Mouse (Mus musculus) embryonic facial prominence, embryonic 10.5 days (tissue): Measurements from ENCODE around the gene Dhrs1. TPM values are rescaled to one million over a fixed set of nuclear protein-coding genes. Genes with fewer than 3 reads are reported as not detected.

Source experiments
- DNase-seq: peaks from one replicate; pipeline ENCODE4 v3.0.0-alpha.2; 2017; ENCODE audit warnings: low spot score
- H3K27ac ChIP-seq: fragments of 300-500 bp; sonication (generic); replicated peaks from 2 replicates; pipeline ENCODE4 v1.5.1; 2016; ENCODE audit warnings: mild to moderate bottlenecking
- H3K27me3 ChIP-seq: fragments of 300-500 bp; sonication (generic); replicated peaks from 2 replicates; pipeline ENCODE4 v1.6.1; 2016; ENCODE audit warnings: low read depth, mild to moderate bottlenecking; ENCODE audit not compliant: poor library complexity, severe bottlenecking
- H3K36me3 ChIP-seq: fragments of 300-500 bp; sonication (generic); replicated peaks from 2 replicates; pipeline ENCODE4 v1.6.1; 2016; ENCODE audit warnings: mild to moderate bottlenecking, moderate library complexity
- H3K4me1 ChIP-seq: fragments of 300-500 bp; sonication (generic); 2 replicates; pipeline ENCODE4 v1.6.1; 2016
- H3K4me3 ChIP-seq: fragments of 300-500 bp; sonication (generic); 2 replicates; pipeline ENCODE4 v1.5.1; 2016; ENCODE audit warnings: mild to moderate bottlenecking, moderate library complexity
- H3K9me3 ChIP-seq: fragments of 300-500 bp; sonication (generic); 2 replicates; pipeline ENCODE4 v1.6.1; 2016; ENCODE audit warnings: mild to moderate bottlenecking
- WGBS: fragments of 180-500 bp; shearing (Covaris S2); methylation state at CpG from one replicate; pipeline ENCODE4 v1.1.7; 2016; 5-methylcytosine and 5-hydroxymethylcytosine counted together
- polyA plus RNA-seq: library from polyadenylated mRNA; unstranded; fragments of >200 nt; fragmentation: Nextera tagmentation; extraction: Ambion mirVana; gene quantifications from 2 replicates; pipeline ENCODE4 v1.2.1, GENCODE M21; 2016

Gene Dhrs1
- polyA plus RNA-seq, 1 experiment from 2014 or later: 69.6 TPM

DNA sequence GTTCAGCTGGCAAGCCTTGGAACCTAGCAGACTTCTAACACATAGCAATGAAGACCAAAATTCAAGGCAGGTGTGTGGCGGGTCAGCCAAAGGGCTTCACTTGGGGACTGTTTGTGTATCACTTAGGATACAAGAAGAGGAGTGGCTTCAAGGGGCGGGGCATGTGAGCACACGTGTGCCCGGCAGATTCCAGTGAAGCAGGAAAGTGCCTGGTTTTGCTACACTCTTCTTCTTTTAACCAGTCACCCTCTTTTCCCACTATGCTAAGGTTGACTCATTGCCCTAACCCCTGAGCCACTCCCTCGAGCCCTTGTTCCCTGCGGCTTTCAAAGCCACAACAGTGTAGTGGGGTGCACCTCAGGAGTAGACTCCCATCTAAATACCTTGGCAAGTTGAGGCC lies 30.6 kb downstream of the Dhrs1 start:
- H3K36me3 ChIP-seq: peaks cover 37% of the 10 kb centered on the region
- H3K9me3 ChIP-seq: no peaks in the 10 kb centered on the region
- peaks cover 30% of the 10 kb centered on the region for H3K27me3 ChIP-seq
- DNase-seq: no peak
- 35% methylated on average over 6 of the region's 6 CpGs for WGBS
- peaks cover 32% of the 10 kb centered on the region for H3K4me1 ChIP-seq
- H3K27ac ChIP-seq: no peak overlapping the region
- H3K4me3 ChIP-seq: no peak overlapping the region

DNA sequence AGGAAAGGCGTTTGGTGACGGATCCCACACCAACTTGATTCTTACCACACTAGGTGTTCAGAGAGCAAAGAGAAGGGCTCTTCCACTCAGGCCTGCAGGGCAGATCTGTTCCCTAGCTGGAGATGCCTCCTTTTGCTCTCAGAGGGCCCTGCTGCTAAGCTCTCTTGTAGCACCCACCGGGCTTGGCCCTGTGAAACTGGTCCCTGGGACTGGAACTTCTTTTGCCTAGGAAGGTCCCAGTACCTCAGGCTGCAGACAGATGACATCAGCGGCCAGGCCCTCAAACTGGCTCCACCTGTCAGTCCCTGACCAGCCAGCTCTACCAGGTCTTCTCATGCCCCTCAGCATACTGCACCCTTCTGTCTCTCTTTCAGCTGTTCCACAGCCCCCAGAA lies 31.8 kb downstream of the Dhrs1 start, which contains the start of gene Tgm1:
TSS of gene Tgm1 (minus strand) at position 198 of the 394 bp plus-strand sequence.
- peaks cover 26% of the 10 kb centered on the region for H3K36me3 ChIP-seq
- H3K4me1 ChIP-seq: peaks cover 32% of the 10 kb centered on the region
- H3K27ac ChIP-seq: no peak within 1 kb of the TSS
- WGBS: 21% methylated on average over 4 of the region's 4 CpGs
- no peaks in the 10 kb centered on the region for H3K9me3 ChIP-seq
- DNase-seq: no peak
- H3K4me3 ChIP-seq: peak within 1 kb of the TSS; percentile 39
- peaks cover 30% of the 10 kb centered on the region for H3K27me3 ChIP-seq

DNA sequence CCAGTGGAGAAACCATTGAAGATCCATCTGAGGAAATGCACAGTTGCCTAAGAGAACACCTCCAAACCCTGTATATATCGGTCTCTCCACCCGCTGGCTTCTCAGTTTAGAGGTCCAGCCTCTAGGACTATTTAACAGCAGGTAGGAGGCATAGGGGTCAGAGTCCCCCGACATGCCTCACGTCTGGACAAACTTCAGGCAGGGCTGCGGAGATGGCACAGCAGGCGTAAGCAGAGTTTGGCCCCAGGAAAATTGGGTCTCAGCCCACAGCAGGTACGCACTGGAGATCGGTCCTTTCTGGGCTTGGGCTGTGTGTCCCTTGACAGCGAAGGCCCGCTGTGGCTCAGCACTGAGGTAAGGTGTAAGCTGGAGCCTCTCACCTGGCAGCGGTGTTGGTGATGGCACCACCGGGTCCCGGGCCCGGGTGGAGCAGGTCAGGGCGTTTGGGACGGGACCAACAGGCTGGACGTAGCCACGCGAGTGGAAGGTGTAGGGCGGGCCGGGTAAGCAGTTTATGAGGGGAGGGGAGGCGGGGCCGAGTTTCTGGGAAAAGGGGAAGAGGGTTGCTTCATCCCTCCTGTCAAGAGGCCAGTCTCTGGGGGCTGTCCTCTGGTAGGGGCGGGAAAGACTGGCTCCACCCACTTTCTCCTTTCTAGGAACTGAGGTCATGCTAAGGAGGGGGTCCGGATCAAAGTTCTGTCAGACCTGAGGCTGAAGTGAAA lies 32.3 kb downstream of the Dhrs1 start:
- Histone ChIP-seq H3K27ac (no peak overlapping the region), H3K27me3 (peaks cover 30% of the 10 kb centered on the region), H3K4me3 (peak overlapping the region; percentile 39), H3K4me1 (peaks cover 32% of the 10 kb centered on the region), H3K36me3 (peaks cover 20% of the 10 kb centered on the region), H3K9me3 (no peaks in the 10 kb centered on the region)
- WGBS: 12% methylated on average over 25 of the region's 25 CpGs
- peak; percentile 30 for DNase-seq

DNA sequence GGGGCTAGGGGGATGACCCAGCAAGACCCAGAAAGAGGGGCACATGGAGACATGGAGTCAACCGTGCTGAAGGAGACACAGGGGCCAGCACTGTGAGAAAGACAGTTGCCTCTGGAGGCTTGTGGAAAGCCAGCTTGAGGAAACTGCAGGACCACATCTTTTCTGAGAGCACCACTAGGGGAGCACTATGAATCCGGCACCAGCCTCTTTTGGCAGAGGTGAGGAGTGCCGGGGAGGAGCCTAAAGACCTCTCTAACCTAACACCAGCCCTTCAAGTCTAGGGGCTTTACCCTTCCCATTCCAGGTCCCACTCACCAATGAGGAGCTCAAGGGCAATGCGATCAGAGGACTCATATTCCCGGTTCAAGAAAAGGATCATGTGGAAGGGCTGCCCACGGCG lies 33.7 kb downstream of the Dhrs1 start:
- Histone ChIP-seq H3K9me3 (no peaks in the 10 kb centered on the region), H3K36me3 (peaks cover 7% of the 10 kb centered on the region), H3K4me1 (peaks cover 24% of the 10 kb centered on the region), H3K27me3 (peaks cover 30% of the 10 kb centered on the region), H3K4me3 (no peak overlapping the region), H3K27ac (no peak overlapping the region)
- DNase-seq: no peak
- WGBS: 76% methylated on average over 7 of the region's 7 CpGs

DNA sequence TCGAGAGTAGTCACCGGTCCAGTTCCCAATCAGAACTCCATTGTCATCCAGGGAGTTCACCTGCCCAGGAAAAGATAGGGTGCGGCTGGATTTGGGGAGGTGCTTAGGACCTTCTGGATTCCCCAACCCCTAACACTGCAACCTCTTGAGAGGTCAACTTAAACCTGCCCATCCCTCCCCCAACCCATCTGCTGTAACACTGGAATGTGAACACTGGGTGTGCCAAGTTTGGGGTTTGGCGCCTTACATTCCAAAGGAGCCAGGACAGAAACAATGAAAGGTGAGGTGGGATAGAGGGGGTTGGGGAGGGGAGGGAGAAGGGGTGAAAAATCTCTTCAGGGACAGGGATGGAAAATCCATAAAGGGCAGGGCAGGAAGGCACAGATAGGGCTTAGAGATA lies 36.0 kb downstream of the Dhrs1 start:
- Histone ChIP-seq H3K27me3 (peaks cover 30% of the 10 kb centered on the region), H3K36me3 (no peaks in the 10 kb centered on the region), H3K27ac (no peak overlapping the region), H3K9me3 (no peaks in the 10 kb centered on the region), H3K4me1 (peaks cover 18% of the 10 kb centered on the region), H3K4me3 (no peak overlapping the region)
- DNase-seq: no peak
- whole genome bisulfite sequencing: 91% methylated on average over 4 of the region's 4 CpGs

DNA sequence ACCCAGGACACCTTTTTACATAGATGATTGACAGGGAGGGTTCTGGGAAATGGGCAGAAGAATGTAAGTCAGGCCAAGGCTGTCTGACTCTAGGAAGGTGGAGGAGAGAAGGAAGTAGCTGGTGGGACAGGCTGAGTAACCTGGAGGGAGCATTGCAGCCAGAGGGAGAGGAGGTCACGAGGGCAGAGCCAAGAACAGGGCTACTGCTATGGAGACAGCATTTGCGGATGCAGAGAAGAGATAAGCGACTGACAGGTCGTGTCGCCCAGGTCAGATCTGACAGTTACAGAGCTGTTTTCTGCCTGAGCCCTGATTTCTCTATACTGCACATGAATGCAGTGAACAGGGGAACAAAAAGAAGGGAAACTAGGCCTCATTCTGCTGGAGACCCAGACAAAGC lies 38.1 kb downstream of the Dhrs1 start:
- WGBS: 75% methylated on average over 5 of the region's 5 CpGs
- Histone ChIP-seq H3K27me3 (peaks cover 11% of the 10 kb centered on the region), H3K4me1 (peaks cover 5% of the 10 kb centered on the region; the same call in 1 of the 2 replicates)

DNA sequence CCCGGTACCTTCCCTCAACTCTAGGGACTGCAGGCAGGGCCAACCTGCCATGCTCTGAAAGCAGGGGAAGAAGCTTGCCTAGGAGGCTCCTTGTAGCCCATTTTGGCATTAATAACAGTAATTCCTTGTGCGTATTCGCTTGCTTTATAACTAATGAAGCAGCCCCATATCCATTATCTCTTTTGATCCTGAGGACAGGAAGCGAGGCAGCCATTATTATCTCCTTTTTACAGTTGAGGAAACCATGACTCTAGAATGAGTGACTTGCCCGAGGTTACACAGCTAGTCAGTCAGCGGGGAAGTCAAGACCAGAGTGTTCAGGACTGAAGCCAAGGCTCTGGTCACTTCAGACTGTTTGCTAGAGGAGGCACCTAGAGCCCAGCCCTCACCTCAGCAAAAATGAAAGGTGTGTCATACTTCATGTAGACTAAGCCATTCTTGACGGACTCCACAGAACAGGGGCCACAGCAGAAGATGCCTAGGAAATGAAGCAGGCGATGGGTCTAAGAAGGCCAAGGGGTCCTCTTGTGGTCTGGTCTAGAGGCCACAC lies 39.4 kb downstream of the Dhrs1 start:
- no peak for DNase-seq
- no peak overlapping the region for H3K27ac ChIP-seq
- no peaks in the 10 kb centered on the region for H3K36me3 ChIP-seq
- WGBS: 91% methylated on average over 8 of the region's 8 CpGs
- H3K4me1 ChIP-seq: peaks cover 5% of the 10 kb centered on the region; the same call in 1 of the 2 replicates
- no peaks in the 10 kb centered on the region for H3K27me3 ChIP-seq
- H3K9me3 ChIP-seq: no peaks in the 10 kb centered on the region
- no peak overlapping the region for H3K4me3 ChIP-seq

More for the DNA sequence above, 38.1 kb downstream of the Dhrs1 start:
- Histone ChIP-seq H3K27ac (no peak overlapping the region), H3K36me3 (no peaks in the 10 kb centered on the region), H3K9me3 (no peaks in the 10 kb centered on the region), H3K4me3 (no peak overlapping the region)
- no peak for DNase-seq

DNA sequence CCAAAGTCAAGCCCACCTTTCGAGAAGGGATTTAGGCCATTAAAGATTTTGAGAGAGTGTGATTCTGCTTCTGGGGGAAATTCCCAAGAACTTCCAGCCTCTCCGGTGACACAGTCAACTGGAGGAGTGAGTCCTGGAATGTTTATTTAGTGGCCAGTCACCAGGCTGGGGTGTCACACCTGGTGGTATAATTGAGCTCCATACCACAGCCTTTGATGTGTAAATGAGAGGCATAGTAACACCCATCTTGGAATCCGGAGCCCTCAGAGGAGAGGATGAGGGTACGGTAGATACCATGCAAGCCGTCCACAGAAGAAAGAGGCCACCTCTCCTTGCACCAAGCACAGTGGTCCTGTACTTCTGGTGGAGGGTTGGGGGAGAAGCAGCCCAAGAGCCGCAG lies 42.7 kb downstream of the Dhrs1 start:
- Histone ChIP-seq H3K9me3 (no peaks in the 10 kb centered on the region), H3K36me3 (no peaks in the 10 kb centered on the region), H3K27me3 (no peaks in the 10 kb centered on the region), H3K4me1 (peaks cover 3% of the 10 kb centered on the region; the same call in 1 of the 2 replicates), H3K4me3 (no peak overlapping the region), H3K27ac (no peak overlapping the region)
- 70% methylated on average over 6 of the region's 6 CpGs for WGBS
- DNase-seq: no peak

DNA sequence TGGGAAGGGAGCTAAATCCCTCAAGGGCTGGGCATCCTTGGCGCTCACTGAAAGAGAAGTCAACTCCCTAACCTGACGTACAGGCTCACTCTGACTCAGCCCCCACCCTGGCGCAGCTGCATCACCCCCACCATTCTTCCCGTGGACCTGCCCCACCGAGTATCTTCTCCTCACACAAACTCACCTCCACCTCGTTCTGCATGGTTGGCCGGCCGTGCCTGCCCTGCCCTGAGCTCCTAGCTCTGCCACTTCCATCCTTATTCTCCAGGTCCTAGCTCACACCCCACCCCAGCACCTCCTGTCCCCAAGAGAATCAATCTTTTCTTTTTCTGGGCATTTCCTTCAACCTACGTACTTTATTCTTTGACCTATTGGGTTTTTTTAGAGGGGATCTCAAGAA lies 44.4 kb downstream of the Dhrs1 start:
- no peak overlapping the region for H3K27ac ChIP-seq
- no peak for DNase-seq
- H3K27me3 ChIP-seq: no peaks in the 10 kb centered on the region
- H3K9me3 ChIP-seq: no peaks in the 10 kb centered on the region
- 65% methylated on average over 9 of the region's 9 CpGs for WGBS
- H3K4me1 ChIP-seq: peaks cover 3% of the 10 kb centered on the region; the same call in 1 of the 2 replicates
- no peak overlapping the region for H3K4me3 ChIP-seq
- no peaks in the 10 kb centered on the region for H3K36me3 ChIP-seq

DNA sequence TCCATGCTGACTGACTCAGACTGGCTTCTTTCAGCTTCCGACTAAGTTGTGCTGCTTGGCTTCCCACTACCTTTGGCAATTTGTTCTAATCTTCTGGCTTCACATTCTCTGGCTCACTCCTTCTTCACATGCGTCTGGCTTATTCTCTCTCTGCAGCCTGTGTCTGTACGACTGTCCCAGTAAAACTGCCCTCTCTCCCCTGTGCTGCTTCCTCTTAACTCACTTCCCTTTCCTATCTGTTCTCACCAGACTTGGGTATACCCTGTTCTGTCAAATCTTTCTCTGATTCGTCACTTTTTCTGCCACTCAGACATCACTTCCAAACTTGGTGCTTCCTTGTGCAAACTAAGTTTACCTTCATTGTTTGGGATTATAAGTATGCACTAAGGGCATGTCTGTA lies 48.3 kb downstream of the Dhrs1 start:
- WGBS: 83% methylated on average over 4 of the region's 4 CpGs

DNA sequence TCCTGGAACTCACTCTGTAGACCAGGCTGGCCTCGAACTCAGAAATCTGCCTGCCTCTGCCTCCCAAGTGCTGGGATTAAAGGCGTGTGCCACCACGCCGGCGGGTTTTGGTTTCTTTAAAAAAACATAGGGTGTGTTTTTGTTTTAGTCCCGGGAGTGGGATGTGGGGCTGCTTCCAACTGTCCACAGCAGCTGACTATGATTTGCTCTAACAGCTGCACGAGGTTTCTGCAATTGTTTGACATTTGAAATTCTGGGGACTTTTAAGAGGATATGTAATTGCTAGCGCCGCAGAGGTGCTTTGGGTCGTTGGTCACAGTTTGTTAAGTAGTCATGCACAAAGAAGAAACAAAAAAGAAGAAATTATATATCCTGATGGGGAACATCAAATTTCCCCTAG lies 56.1 kb downstream of the Dhrs1 start:
- Histone ChIP-seq H3K27ac (no peak overlapping the region), H3K4me1 (no peaks in the 10 kb centered on the region), H3K4me3 (no peak overlapping the region), H3K36me3 (no peaks in the 10 kb centered on the region), H3K27me3 (no peaks in the 10 kb centered on the region), H3K9me3 (no peaks in the 10 kb centered on the region)
- 77% methylated on average over 10 of the region's 10 CpGs for WGBS
- no peak for DNase-seq

More for the DNA sequence above, 48.3 kb downstream of the Dhrs1 start:
- H3K9me3 ChIP-seq: no peaks in the 10 kb centered on the region
- DNase-seq: no peak
- no peak overlapping the region for H3K4me3 ChIP-seq
- no peaks in the 10 kb centered on the region for H3K27me3 ChIP-seq
- no peaks in the 10 kb centered on the region for H3K36me3 ChIP-seq
- H3K27ac ChIP-seq: no peak overlapping the region
- H3K4me1 ChIP-seq: peaks cover 3% of the 10 kb centered on the region; the same call in 1 of the 2 replicates
